Mouse (Mus musculus): ENCODE data around the gene Cecr2. TPM values are rescaled to one million over a fixed set of nuclear protein-coding genes. Genes with fewer than 3 reads are reported as not detected.

The Cecr2 gene
- polyA plus RNA-seq, 1 experiment from 2014 or later, result 8.5 TPM

DNA sequence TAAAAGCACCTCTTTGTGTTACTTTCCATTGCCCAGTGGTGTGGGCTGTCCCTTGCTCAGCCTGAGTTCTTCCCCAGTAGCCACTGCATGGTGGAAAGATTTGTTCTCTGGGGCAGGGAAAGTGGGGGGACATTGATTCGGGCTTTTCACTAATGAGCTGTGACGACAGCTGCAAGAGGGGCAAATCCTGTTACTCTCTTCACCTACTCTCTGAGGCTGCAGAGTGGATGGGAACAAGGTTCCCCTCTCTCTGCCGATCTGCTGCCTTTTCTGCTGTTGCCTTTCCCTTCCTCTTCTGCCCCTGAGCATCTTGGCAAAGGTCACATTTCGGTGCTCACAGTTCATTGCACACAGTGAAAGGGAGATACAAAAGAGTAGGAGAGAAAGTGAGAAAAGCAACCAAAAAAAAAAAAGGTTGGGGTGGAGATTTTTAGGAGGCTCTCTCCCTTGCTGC is 50.4 kb downstream of the Cecr2 start:
- no peak overlapping the region for H3K4me3 ChIP-seq (replicated peaks)
- H3K9me3 ChIP-seq, result no peaks in the 10 kb centered on the region
- H3K4me2 ChIP-seq, result no peak overlapping the region
- H3K4me1 ChIP-seq (replicated peaks), result peaks cover 16% of the 10 kb centered on the region
- H3K27ac ChIP-seq, result no peak overlapping the region
- no peaks in the 10 kb centered on the region for H3K36me3 ChIP-seq
- no peaks in the 10 kb centered on the region for H3K27me3 ChIP-seq
- no peak overlapping the region for H3K9ac ChIP-seq (replicated peaks)
- WGBS, result 19% methylated on average over 4 of the region's 4 CpGs
- ATAC-seq (ENCODE audit: insufficient number of reproducible peaks, insufficient read depth, low FRiP score, low TSS enrichment, low read depth), result no peak

DNA sequence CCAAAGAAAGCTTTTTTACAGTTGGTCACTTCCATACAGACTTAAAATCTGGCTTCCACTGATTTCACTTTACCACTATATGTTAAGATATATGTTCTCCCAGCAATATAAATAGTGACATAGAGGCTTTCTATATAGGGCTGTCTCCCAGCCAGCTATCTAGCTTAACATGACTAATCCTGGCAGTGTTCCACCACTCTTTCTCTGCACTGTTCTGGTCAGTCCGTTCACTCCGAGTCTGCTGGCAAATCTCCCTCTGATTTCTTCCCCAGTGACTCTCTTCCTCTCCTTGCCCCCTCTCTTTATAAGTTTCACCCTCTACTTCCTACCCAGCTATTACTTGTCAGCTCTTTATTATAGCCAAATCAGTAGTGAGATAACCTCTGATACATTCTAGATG is 59.8 kb downstream of the Cecr2 start:
- H3K36me3 ChIP-seq, result no peaks in the 10 kb centered on the region
- H3K27ac ChIP-seq, result no peak overlapping the region
- no peaks in the 10 kb centered on the region for H3K9me3 ChIP-seq
- WGBS, result 90% methylated on average over 2 of the region's 2 CpGs
- H3K4me2 ChIP-seq, result no peak overlapping the region
- no peak overlapping the region for H3K4me3 ChIP-seq (replicated peaks)
- H3K9ac ChIP-seq (replicated peaks), result no peak overlapping the region
- ATAC-seq (ENCODE audit: insufficient number of reproducible peaks, insufficient read depth, low FRiP score, low TSS enrichment, low read depth), result no peak
- H3K4me1 ChIP-seq (replicated peaks), result no peaks in the 10 kb centered on the region
- no peaks in the 10 kb centered on the region for H3K27me3 ChIP-seq

DNA sequence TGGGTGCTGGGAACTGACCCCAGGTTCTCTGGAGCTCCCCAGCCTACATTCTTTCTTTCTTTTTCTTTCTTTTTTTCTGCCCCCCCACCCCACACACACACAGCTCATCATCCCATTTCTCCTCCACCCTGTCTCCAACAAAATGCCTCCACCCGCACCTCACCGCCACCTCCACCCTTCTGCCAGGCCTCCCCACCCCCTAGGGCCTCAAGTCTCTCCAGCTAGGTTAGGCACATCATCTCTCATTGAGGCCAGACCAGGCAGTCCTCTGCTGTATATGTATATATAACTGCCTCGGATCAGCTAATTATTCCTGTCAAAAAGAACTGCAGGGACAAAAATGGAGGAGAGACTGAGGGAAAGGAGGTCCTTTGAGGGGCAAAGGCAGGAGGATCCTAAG is 69.8 kb downstream of the Cecr2 start:
- 87% methylated on average over 3 of the region's 3 CpGs for WGBS
- H3K4me3 ChIP-seq (replicated peaks), result no peak overlapping the region
- H3K9ac ChIP-seq (replicated peaks), result no peak overlapping the region
- no peak for ATAC-seq (ENCODE audit: insufficient number of reproducible peaks, insufficient read depth, low FRiP score, low TSS enrichment, low read depth)
- no peak overlapping the region for H3K27ac ChIP-seq
- no peaks in the 10 kb centered on the region for H3K27me3 ChIP-seq
- peaks cover 25% of the 10 kb centered on the region for H3K36me3 ChIP-seq
- no peaks in the 10 kb centered on the region for H3K9me3 ChIP-seq
- no peak overlapping the region for H3K4me2 ChIP-seq
- H3K4me1 ChIP-seq (replicated peaks), result no peaks in the 10 kb centered on the region

DNA sequence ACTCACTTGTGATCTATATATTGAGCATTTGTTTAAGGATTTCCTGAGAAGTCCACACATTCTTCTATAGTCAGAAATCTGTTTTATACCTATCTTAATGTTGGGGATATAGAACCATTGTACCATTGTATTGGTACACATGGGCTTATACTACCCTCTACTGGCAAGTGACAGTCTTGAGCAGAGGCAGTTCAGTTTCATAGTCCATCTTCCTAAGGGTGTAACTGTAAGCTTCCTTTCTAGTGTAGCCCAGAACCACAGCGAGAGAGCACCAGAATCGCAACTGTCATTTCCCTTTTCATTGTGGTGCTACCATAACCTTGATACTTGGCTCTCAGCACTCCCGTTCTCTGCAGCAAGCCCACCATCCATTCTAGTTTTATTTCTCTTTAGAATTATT is 70.4 kb downstream of the Cecr2 start:
- no peaks in the 10 kb centered on the region for H3K9me3 ChIP-seq
- peaks cover 25% of the 10 kb centered on the region for H3K36me3 ChIP-seq
- no peak overlapping the region for H3K4me2 ChIP-seq
- H3K4me1 ChIP-seq (replicated peaks), result no peaks in the 10 kb centered on the region
- ATAC-seq (ENCODE audit: insufficient number of reproducible peaks, insufficient read depth, low FRiP score, low TSS enrichment, low read depth), result no peak
- 79% methylated on average over 3 of the region's 3 CpGs for WGBS
- no peak overlapping the region for H3K4me3 ChIP-seq (replicated peaks)
- no peak overlapping the region for H3K9ac ChIP-seq (replicated peaks)
- H3K27ac ChIP-seq, result no peak overlapping the region
- no peaks in the 10 kb centered on the region for H3K27me3 ChIP-seq

DNA sequence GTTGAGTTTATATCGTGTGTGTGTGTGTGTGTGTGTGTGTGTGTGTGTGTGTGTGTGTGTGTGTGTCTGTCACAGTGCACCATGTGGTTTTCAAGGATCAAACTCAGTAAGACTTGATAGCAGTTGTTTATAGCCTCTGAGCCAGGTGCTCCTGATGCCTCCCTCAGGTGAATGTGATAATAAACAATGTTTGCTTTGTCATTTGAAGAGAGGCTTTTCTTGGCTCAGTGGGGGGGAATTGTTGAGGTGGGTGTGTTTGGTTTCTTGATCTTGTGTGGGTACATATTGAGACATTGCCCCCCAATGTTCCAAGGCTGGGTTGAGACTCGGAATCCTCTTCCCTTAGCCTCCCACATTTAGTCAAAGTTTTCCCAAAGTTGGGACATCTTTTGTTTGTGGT is 77.0 kb downstream of the Cecr2 start:
- Histone ChIP-seq H3K9ac (replicated peaks) (no peak overlapping the region), H3K27ac (no peak overlapping the region), H3K27me3 (no peaks in the 10 kb centered on the region), H3K36me3 (peaks cover 10% of the 10 kb centered on the region), H3K4me1 (replicated peaks) (no peaks in the 10 kb centered on the region), H3K4me3 (replicated peaks) (no peak overlapping the region), H3K9me3 (no peaks in the 10 kb centered on the region), H3K4me2 (no peak overlapping the region)
- ATAC-seq (ENCODE audit: insufficient number of reproducible peaks, insufficient read depth, low FRiP score, low TSS enrichment, low read depth), result no peak
- WGBS, result 80% methylated on average over 2 of the region's 2 CpGs

DNA sequence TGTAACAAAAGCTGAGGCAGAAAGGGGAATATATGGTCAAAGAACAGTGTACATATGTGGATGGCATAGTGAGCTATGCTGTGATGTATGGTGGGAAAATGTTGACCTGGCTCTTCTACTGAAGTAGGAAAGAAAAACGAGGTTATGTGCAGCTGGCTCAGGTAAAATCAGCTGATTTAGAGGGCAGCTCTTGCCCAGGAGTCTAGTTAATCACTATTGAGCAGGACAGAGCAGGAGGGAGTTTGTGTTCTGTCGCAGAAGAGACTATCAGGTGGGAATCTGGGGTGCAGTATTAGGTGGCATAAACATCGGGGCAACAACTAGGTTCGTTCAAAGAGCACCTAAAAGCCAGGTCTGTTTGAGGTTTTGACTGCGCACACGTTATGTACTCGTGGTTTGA is 78.1 kb downstream of the Cecr2 start:
- Histone ChIP-seq H3K9ac (replicated peaks) (no peak overlapping the region), H3K4me2 (no peak overlapping the region), H3K9me3 (no peaks in the 10 kb centered on the region), H3K27ac (no peak overlapping the region), H3K36me3 (peaks cover 9% of the 10 kb centered on the region; the same call in 1 of the 2 replicates), H3K4me1 (replicated peaks) (no peaks in the 10 kb centered on the region), H3K27me3 (no peaks in the 10 kb centered on the region), H3K4me3 (replicated peaks) (no peak overlapping the region)
- 88% methylated on average over 7 of the region's 7 CpGs for WGBS
- no peak for ATAC-seq (ENCODE audit: insufficient number of reproducible peaks, insufficient read depth, low FRiP score, low TSS enrichment, low read depth)

DNA sequence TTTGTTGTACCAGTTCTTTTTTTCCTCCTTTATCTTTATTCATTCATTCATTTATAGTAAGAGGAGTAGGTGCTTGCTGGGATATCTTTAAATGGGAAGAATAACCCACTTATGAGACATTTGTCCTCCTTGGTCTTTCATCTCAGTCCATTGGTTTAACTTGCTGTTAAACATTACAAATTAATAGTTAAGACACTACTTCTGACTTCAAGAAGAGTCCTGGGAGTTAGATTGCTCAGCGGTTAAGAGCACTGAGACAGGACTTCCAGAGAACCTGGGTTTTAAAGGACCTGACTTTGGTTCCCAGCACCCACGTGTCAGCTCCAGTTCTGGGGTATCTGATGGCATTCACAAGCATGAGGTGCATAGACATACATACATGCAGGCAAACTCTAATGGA is 80.2 kb downstream of the Cecr2 start:
- no peak overlapping the region for H3K27ac ChIP-seq
- H3K9me3 ChIP-seq, result no peaks in the 10 kb centered on the region
- 93% methylated on average over 2 of the region's 2 CpGs for WGBS
- H3K4me2 ChIP-seq, result no peak overlapping the region
- no peaks in the 10 kb centered on the region for H3K4me1 ChIP-seq (replicated peaks)
- no peaks in the 10 kb centered on the region for H3K27me3 ChIP-seq
- no peak for ATAC-seq (ENCODE audit: insufficient number of reproducible peaks, insufficient read depth, low FRiP score, low TSS enrichment, low read depth)
- no peak overlapping the region for H3K4me3 ChIP-seq (replicated peaks)
- no peak overlapping the region for H3K9ac ChIP-seq (replicated peaks)
- H3K36me3 ChIP-seq, result peaks cover 21% of the 10 kb centered on the region

DNA sequence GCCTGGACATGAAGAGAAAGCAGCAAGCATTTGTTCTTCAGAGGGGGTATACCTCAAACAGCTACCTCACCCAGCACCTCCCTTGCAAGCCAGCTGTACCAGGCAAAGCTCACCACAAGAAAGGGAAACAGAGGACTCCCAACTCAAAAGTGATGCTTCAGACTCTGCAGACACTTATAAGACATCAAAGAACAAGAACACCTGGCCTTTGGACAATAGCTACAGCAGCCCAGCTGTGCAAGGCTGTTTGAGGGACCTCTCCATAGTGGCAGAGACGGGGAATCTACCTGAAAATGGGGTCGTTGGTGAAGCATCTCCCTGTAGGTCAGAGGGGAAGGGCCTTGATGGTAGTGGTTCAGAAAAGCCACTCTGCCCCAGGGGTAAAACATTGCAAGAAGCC is 95.0 kb downstream of the Cecr2 start:
- no peak overlapping the region for H3K9ac ChIP-seq (replicated peaks)
- H3K4me3 ChIP-seq (replicated peaks), result no peak overlapping the region
- no peaks in the 10 kb centered on the region for H3K9me3 ChIP-seq
- H3K27ac ChIP-seq, result no peak overlapping the region
- H3K36me3 ChIP-seq, result peaks cover 90% of the 10 kb centered on the region
- no peak for ATAC-seq (ENCODE audit: insufficient number of reproducible peaks, insufficient read depth, low FRiP score, low TSS enrichment, low read depth)
- 81% methylated on average over 2 of the region's 2 CpGs for WGBS
- no peaks in the 10 kb centered on the region for H3K4me1 ChIP-seq (replicated peaks)
- H3K27me3 ChIP-seq, result no peaks in the 10 kb centered on the region
- H3K4me2 ChIP-seq, result no peak overlapping the region

DNA sequence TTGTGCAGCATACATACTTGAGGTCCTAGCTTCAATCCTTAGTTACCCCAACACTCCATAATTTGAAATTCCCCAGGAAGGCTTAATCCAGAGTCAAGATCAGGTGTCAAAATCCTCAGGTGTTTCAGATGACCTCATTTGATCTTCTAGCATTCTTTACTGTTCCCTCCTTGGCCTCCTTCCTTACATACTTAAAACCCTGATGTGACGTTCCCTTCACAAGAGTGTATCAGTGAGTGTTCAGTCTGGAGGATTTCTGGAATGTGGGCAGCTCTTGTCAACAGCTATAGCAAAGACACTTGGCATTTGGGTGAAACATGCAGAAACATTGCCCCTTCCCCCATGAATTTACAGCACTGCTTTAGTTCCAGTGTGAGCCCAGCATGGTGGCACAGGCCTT is 103.8 kb downstream of the Cecr2 start:
- Histone ChIP-seq H3K27me3 (no peaks in the 10 kb centered on the region), H3K36me3 (peaks cover 27% of the 10 kb centered on the region)

DNA sequence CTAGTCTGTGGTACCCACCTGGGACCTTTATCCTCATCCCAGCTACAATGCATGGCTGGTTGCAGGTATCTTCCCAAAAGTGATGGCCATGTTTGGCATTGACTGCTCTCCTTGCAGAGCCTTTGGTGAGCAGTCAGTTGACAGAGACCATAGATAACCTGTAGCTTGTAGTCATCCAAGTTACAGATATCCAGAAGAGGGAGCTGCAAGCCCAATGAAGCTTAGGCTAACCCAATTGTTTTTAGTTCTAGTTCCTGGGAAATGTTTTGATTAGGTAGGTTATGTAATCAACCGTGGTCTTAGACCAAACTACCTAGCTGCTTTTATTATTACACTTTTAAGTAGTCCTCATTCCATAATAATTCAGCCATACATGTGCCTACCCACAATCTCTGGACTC is 105.2 kb downstream of the Cecr2 start:
- Histone ChIP-seq H3K27me3 (no peaks in the 10 kb centered on the region), H3K4me1 (replicated peaks) (no peaks in the 10 kb centered on the region), H3K27ac (no peak overlapping the region), H3K36me3 (peaks cover 14% of the 10 kb centered on the region), H3K9me3 (no peaks in the 10 kb centered on the region), H3K4me3 (replicated peaks) (no peak overlapping the region), H3K4me2 (no peak overlapping the region), H3K9ac (replicated peaks) (no peak overlapping the region)
- WGBS, result 90% methylated on average over 1 of the region's 1 CpGs
- ATAC-seq (ENCODE audit: insufficient number of reproducible peaks, insufficient read depth, low FRiP score, low TSS enrichment, low read depth), result no peak

More for the DNA sequence above, 103.8 kb downstream of the Cecr2 start:
- Histone ChIP-seq H3K4me2 (no peak overlapping the region), H3K9me3 (no peaks in the 10 kb centered on the region), H3K27ac (no peak overlapping the region), H3K4me1 (replicated peaks) (no peaks in the 10 kb centered on the region), H3K9ac (replicated peaks) (no peak overlapping the region), H3K4me3 (replicated peaks) (no peak overlapping the region)
- no peak for ATAC-seq (ENCODE audit: insufficient number of reproducible peaks, insufficient read depth, low FRiP score, low TSS enrichment, low read depth)
- WGBS, result 88% methylated on average over 1 of the region's 1 CpGs

DNA sequence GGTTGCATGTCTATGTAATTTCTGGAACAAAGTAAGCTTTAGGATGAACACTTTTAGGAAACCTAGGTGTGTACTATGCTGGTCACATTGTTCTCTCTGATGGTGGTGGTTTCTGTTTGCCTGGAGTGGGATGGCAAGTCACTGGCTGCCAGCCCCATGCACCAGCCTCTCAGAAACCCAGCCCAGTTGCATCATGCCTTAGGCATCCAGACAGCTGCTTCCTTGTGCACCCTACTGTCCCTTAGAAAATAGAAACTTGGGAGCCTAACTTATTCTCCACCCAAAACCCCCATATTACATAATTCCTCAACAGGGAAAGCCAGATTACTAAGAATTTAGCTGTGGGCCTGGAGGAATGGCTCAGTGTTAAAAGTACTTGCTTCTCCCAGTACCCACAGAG is 105.9 kb downstream of the Cecr2 start:
- H3K36me3 ChIP-seq, result peaks cover 9% of the 10 kb centered on the region
- H3K27me3 ChIP-seq, result no peaks in the 10 kb centered on the region
- no peak overlapping the region for H3K9ac ChIP-seq (replicated peaks)
- no peaks in the 10 kb centered on the region for H3K4me1 ChIP-seq (replicated peaks)
- H3K27ac ChIP-seq, result no peak overlapping the region
- no peak for ATAC-seq (ENCODE audit: insufficient number of reproducible peaks, insufficient read depth, low FRiP score, low TSS enrichment, low read depth)
- no peaks in the 10 kb centered on the region for H3K9me3 ChIP-seq
- no peak overlapping the region for H3K4me3 ChIP-seq (replicated peaks)
- no peak overlapping the region for H3K4me2 ChIP-seq

DNA sequence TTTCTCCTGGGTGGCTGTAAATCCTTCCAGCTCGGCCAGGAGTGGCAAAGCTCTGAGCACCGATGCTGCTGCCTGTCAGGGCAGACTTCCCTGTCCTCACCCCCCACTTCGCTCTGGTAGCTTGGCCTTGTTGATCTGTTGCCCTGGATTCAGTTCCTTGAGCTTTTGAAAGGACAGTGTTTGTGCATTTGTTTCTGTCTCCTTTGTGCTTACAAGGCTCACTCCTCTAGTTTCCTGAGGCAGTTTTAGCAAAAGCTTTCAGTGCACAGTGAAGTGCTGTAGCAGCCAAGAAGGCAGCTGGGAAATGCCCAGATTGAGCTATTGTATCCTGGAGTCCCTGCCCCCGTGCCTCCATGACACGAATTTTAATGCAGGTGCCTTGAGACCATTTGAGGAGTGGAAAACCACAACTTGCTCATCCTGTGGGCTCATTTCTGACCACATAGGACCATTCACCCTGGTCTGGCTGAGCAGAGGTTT is 107.0 kb downstream of the Cecr2 start, which contains the start of gene Slc25a18:
TSS of gene Slc25a18 (plus strand) at position 430 of the 480 bp plus-strand sequence.
- no peaks in the 10 kb centered on the region for H3K9me3 ChIP-seq
- WGBS, result 71% methylated on average over 5 of the region's 5 CpGs
- H3K4me2 ChIP-seq, result no peak within 1 kb of the TSS
- no peak within 1 kb of the TSS for H3K9ac ChIP-seq (replicated peaks)
- H3K36me3 ChIP-seq, result peaks cover 5% of the 10 kb centered on the region
- H3K4me3 ChIP-seq (replicated peaks), result no peak within 1 kb of the TSS
- H3K4me1 ChIP-seq (replicated peaks), result no peaks in the 10 kb centered on the region
- no peaks in the 10 kb centered on the region for H3K27me3 ChIP-seq
- no peak for ATAC-seq (ENCODE audit: insufficient number of reproducible peaks, insufficient read depth, low FRiP score, low TSS enrichment, low read depth)
- no peak within 1 kb of the TSS for H3K27ac ChIP-seq

Measured in limb, embryonic 12.5 days (tissue).